Mouse (Mus musculus): Measurements from ENCODE around the gene Gm3755.
"Not testable (repeated sequence)": the region's sequence is repeated elsewhere in the genome, so short reads cannot be mapped to it uniquely, and the experiment has no call there.

Gm3755 gene

DNA sequence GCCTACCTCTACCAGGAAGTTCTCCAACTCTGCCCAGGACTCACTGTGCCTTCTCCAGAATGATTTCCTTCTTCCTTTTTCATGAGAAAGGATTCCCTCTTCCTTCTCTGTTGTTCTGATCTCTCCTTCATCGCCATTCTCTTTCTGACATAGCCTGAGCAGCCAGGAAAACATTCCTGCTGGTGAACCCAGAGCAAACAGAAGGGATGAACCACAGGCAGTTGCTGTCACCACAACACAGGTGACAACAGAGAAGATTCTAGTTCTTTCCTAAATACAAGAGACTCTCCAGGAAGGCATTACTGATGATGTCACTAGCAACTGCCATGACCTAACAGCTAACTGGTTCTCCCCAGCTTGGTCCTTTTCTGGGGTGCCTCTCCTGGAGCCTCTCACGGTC lies at the start of gene Gm3755:
Gene Gm3755, minus strand, starts transcription at position 101 of the 400 bp plus-strand sequence.
- not testable (repeated sequence) for DNase-seq (ENCODE audit: low spot score)

DNA sequence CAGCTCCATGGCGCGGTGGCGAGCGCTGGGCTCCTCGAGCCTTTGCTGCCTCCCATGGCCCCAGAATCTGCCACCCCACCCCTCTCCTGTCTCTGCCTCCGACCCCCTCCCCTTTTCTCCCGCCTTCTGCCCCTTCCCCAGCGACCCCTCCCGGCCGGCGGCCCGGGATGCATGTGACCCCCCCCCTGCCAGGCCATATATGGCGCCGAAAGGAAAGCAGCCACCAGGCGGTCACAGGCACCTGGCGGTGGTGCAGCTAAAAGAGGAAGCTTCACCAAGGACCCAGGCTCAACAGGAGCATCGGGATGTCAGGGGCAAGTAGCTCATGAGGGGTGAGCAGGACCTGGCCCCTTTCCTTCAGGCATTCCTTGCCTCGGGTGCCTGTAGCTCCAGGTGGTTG lies 38.0 kb upstream of the Gm3755 start:
- not testable (repeated sequence) for DNase-seq (ENCODE audit: low spot score)

DNA sequence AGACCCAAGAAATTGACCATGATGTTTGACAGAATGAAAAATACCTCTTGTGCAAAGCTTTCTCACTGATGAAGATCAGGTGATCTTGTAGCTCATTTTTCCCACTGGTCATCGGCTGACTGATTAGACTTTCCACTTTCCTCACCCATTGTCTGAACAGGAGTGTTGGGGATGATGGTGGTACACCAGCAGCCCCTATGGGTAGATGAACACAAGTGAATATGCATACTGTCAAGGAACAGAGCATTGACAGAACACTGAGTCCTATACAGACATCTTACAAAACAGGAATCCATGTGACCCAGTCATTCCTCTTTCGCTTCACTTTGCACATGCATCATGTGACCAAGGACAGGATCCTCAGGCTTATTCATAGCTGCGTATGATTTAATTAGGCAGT lies 32.9 kb upstream of the Gm3755 start, which contains the start of gene Gm3752:
Gene Gm3752, minus strand, starts transcription at position 101 of the 400 bp plus-strand sequence.
- DNase-seq (ENCODE audit: low spot score): not testable (repeated sequence)

DNA sequence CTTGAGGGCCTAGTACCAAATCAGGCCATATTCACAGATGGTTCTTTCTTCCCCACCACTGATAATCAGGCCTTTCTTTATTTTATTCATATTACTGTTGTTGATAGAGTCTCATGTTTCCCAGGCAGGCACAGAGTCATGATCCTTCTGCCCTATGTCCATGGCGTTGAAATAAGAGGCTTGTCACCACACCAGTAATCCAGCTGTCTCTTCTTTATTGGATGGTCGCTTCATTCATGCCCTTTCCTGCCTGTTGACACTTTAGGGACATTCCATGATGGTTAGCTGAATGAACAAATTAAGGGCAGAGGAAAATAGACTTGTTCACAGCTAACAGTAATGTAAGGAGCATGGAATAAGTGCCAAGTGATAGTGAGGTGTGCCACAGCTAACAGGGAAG lies 28.2 kb downstream of the Gm3755 start:
- not testable (repeated sequence) for DNase-seq (ENCODE audit: low spot score)

Data from T-cell, adult 2 months (primary cell).